Comparison of ENCODE assay signal across 11 mouse cellular contexts in genomic region chr2:153305240-153305639, GRCm38 (mm10). TPM values are rescaled to one million over a fixed set of nuclear protein-coding genes. Genes with fewer than 3 reads are reported as not detected.
DNase-seq lines count a peak whose midpoint lies in the region; ATAC-seq and TF ChIP-seq lines count a peak whose summit lies in the region.
"Had no signal": no experiment of that assay in that cellular context is flagged by ENCODE, and none has a peak within 500 bp of the region (broad histone marks: within the 10 kb centered on the region; RNA-seq: fewer than 3 reads in every experiment).

No protein-coding gene starts in this region.

- H3K27ac ChIP-seq in midbrain, embryonic 13.5 days = peak overlapping the region; percentile 19; the same call in 1 of the 2 replicates
- no peak overlapping the region for H3K27ac ChIP-seq in midbrain, embryonic 11.5 days (ENCODE audit: low read depth, low read length)
- H3K27ac ChIP-seq in heart, embryonic 15.5 days = peak overlapping the region; percentile 82
- H3K27ac ChIP-seq in stomach, postnatal 0 days (replicated peaks) = no peak overlapping the region
- no peak overlapping the region for H3K27ac ChIP-seq in midbrain, postnatal 0 days (ENCODE audit: low read depth, low read length)
- H3K27ac ChIP-seq: embryonic facial prominence, embryonic 10.5 days had no signal

- TF ChIP-seq CTCF in stomach, postnatal 0 days (IDR thresholded peaks at IDR 0.05; ENCODE audit: low read depth) = no peak
- TF ChIP-seq CTCF in midbrain, postnatal 0 days (IDR thresholded peaks at IDR 0.05) = no peak

- H3K4me2 ChIP-seq in midbrain, embryonic 13.5 days (replicated peaks) = no peak overlapping the region
- H3K4me2 ChIP-seq in midbrain, embryonic 11.5 days = no peak overlapping the region
- no peak overlapping the region for H3K4me2 ChIP-seq in heart, embryonic 15.5 days
- no peak overlapping the region for H3K4me2 ChIP-seq in stomach, postnatal 0 days (replicated peaks; ENCODE audit: low read depth)
- H3K4me2 ChIP-seq in midbrain, postnatal 0 days (ENCODE audit: low read depth, low read length, poor library complexity, severe bottlenecking) = no peak overlapping the region
- H3K4me2 ChIP-seq: lung, embryonic 14.5 days had no signal

- no peak overlapping the region for H3K9ac ChIP-seq in midbrain, embryonic 13.5 days (replicated peaks)
- no peak overlapping the region for H3K9ac ChIP-seq in midbrain, embryonic 11.5 days (ENCODE audit: low read length)
- H3K9ac ChIP-seq in heart, embryonic 15.5 days = no peak overlapping the region
- H3K9ac ChIP-seq in stomach, postnatal 0 days (ENCODE audit: low read length) = peak overlapping the region; percentile 23; the same call in 1 of the 2 replicates
- H3K9ac ChIP-seq in midbrain, postnatal 0 days (replicated peaks; ENCODE audit: low read length, poor library complexity, severe bottlenecking) = no peak overlapping the region
- H3K9ac ChIP-seq: forebrain, postnatal 0 days; lung, embryonic 14.5 days had no signal

- no peaks in the 10 kb centered on the region for H3K9me3 ChIP-seq in midbrain, embryonic 13.5 days
- no peaks in the 10 kb centered on the region for H3K9me3 ChIP-seq in midbrain, embryonic 11.5 days (ENCODE audit: control insufficient read depth, low read length)
- H3K9me3 ChIP-seq in heart, embryonic 15.5 days (replicated peaks) = no peaks in the 10 kb centered on the region
- no peaks in the 10 kb centered on the region for H3K9me3 ChIP-seq in stomach, postnatal 0 days (ENCODE audit: control insufficient read depth, low read length)
- no peaks in the 10 kb centered on the region for H3K9me3 ChIP-seq in midbrain, postnatal 0 days (ENCODE audit: low read length)
- H3K9me3 ChIP-seq: embryonic facial prominence, embryonic 10.5 days had no signal

- DNase-seq in heart, adult 11 months = peak; percentile 88
- DNase-seq in heart, postnatal 14 days = no peak
- DNase-seq in midbrain, embryonic 11.5 days (ENCODE audit: low spot score, missing footprints) = no peak
- no peak for DNase-seq in stomach, postnatal 0 days (ENCODE audit: low spot score)
- DNase-seq in midbrain, postnatal 0 days (ENCODE audit: low spot score) = no peak
- DNase-seq in spleen, adult 12 weeks (ENCODE audit: low spot score) = no peak
- DNase-seq: forebrain, postnatal 0 days; lung, embryonic 14.5 days had no signal

- intact Hi-C loops in heart, postnatal 14 days (cut with DNase I) = loop anchor here (5.0 to 10.0 kb wide), 2 partner anchors 92 to 280 kb away; no protein-coding TSS in a partner anchor

- no peak for TF ChIP-seq EP300 in stomach, postnatal 0 days (optimal IDR thresholded peaks at IDR 0.05)

- H3K4me1 ChIP-seq in midbrain, embryonic 13.5 days (replicated peaks) = no peaks in the 10 kb centered on the region; the same call in 1 of the 2 replicates
- no peaks in the 10 kb centered on the region for H3K4me1 ChIP-seq in midbrain, embryonic 11.5 days (ENCODE audit: control insufficient read depth, insufficient read depth, low read length)
- H3K4me1 ChIP-seq in heart, embryonic 15.5 days (replicated peaks) = peaks cover 7% of the 10 kb centered on the region
- H3K4me1 ChIP-seq in stomach, postnatal 0 days (replicated peaks; ENCODE audit: control insufficient read depth, insufficient read depth) = no peaks in the 10 kb centered on the region
- H3K4me1 ChIP-seq in midbrain, postnatal 0 days (ENCODE audit: insufficient read depth, low read length) = no peaks in the 10 kb centered on the region
- H3K4me1 ChIP-seq: embryonic facial prominence, embryonic 10.5 days had no signal

- no peak for ATAC-seq in midbrain, embryonic 13.5 days
- ATAC-seq in midbrain, embryonic 11.5 days (ENCODE audit: low FRiP score) = no peak
- ATAC-seq in heart, embryonic 15.5 days (replicated peaks; ENCODE audit: insufficient number of reproducible peaks, insufficient read depth, low FRiP score, low read depth) = no peak; the same call in 1 of the 2 replicates
- ATAC-seq in stomach, postnatal 0 days (ENCODE audit: low FRiP score, low TSS enrichment) = no peak
- ATAC-seq in midbrain, postnatal 0 days (ENCODE audit: low FRiP score) = no peak
- ATAC-seq: forebrain, postnatal 0 days had no signal

- no peaks in the 10 kb centered on the region; the same call in 1 of the 2 replicates for H3K36me3 ChIP-seq in midbrain, embryonic 13.5 days
- no peaks in the 10 kb centered on the region for H3K36me3 ChIP-seq in midbrain, embryonic 11.5 days (ENCODE audit: control insufficient read depth, insufficient read depth, low read length)
- no peaks in the 10 kb centered on the region for H3K36me3 ChIP-seq in heart, embryonic 15.5 days
- no peaks in the 10 kb centered on the region for H3K36me3 ChIP-seq in stomach, postnatal 0 days (ENCODE audit: control insufficient read depth, insufficient read depth, low read length)
- no peaks in the 10 kb centered on the region for H3K36me3 ChIP-seq in midbrain, postnatal 0 days (ENCODE audit: insufficient read depth, low read length)

- 84% methylated on average over 6 of the region's 6 CpGs for WGBS in midbrain, embryonic 13.5 days
- 87% methylated on average over 6 of the region's 6 CpGs for WGBS in midbrain, embryonic 11.5 days
- 46% methylated on average over 6 of the region's 6 CpGs for WGBS in heart, embryonic 15.5 days
- 62% methylated on average over 6 of the region's 6 CpGs for WGBS in stomach, postnatal 0 days
- 88% methylated on average over 6 of the region's 6 CpGs for WGBS in midbrain, postnatal 0 days

- no peaks in the 10 kb centered on the region for H3K27me3 ChIP-seq in midbrain, embryonic 13.5 days
- H3K27me3 ChIP-seq in midbrain, embryonic 11.5 days (ENCODE audit: control insufficient read depth, insufficient read depth, low read length) = no peaks in the 10 kb centered on the region
- H3K27me3 ChIP-seq in heart, embryonic 15.5 days = no peaks in the 10 kb centered on the region
- H3K27me3 ChIP-seq in stomach, postnatal 0 days (ENCODE audit: control insufficient read depth, insufficient read depth, low read length) = no peaks in the 10 kb centered on the region
- H3K27me3 ChIP-seq in midbrain, postnatal 0 days (ENCODE audit: insufficient read depth, low read length) = no peaks in the 10 kb centered on the region

- no peak overlapping the region for H3K4me3 ChIP-seq in midbrain, embryonic 13.5 days (replicated peaks)
- no peak overlapping the region for H3K4me3 ChIP-seq in midbrain, embryonic 11.5 days (ENCODE audit: low read depth, low read length)
- H3K4me3 ChIP-seq in heart, embryonic 15.5 days = no peak overlapping the region
- no peak overlapping the region for H3K4me3 ChIP-seq in stomach, postnatal 0 days (ENCODE audit: low read depth, low read length)
- no peak overlapping the region for H3K4me3 ChIP-seq in midbrain, postnatal 0 days (ENCODE audit: low read depth, low read length)
- H3K4me3 ChIP-seq: embryonic facial prominence, embryonic 10.5 days had no signal

RNA-seq across cellular contexts. Expression of gene Kif3b, which starts 14.0 kb away (rescaled TPM):
- 10 to 100 TPM in 1 of 2 experiments, 1 to 10 TPM in 1; 9.7 to 10.1 TPM for total RNA-seq in heart, postnatal 14 days (2021)
- polyA plus RNA-seq in midbrain, embryonic 13.5 days (2015; fragmentation: Nextera tagmentation; extraction: Ambion mirVana) = 15.4 and 15.6 TPM in 2 replicates
- 7.5 and 9.4 TPM in 2 replicates for polyA plus RNA-seq in midbrain, embryonic 11.5 days (2014; fragmentation: Nextera tagmentation; extraction: Ambion mirVana)
- polyA plus RNA-seq in heart, embryonic 15.5 days (2015; fragmentation: Nextera tagmentation; extraction: Ambion mirVana) = 3.9 and 5.8 TPM in 2 replicates
- 3.1 and 3.2 TPM in 2 replicates for polyA plus RNA-seq in stomach, postnatal 0 days (2015; fragmentation: Nextera tagmentation; extraction: Ambion mirVana)
- total RNA-seq in midbrain, postnatal 0 days (2014; rRNA removed) = 49.5 and 57.3 TPM in 2 replicates
- 19.9 and 20.6 TPM in 2 replicates for polyA plus RNA-seq in midbrain, postnatal 0 days (2015; fragmentation: Nextera tagmentation; extraction: Ambion mirVana)

RNA-seq across cellular contexts. Expression of gene Asxl1, which starts 40.4 kb away (rescaled TPM):
- 10 to 100 TPM; 22.1 to 22.6 TPM for total RNA-seq in heart, postnatal 14 days (2021)
- 9.9 and 10.4 TPM in 2 replicates for polyA plus RNA-seq in midbrain, embryonic 13.5 days (2015; fragmentation: Nextera tagmentation; extraction: Ambion mirVana)
- polyA plus RNA-seq in midbrain, embryonic 11.5 days (2014; fragmentation: Nextera tagmentation; extraction: Ambion mirVana) = 19.6 TPM in 2 replicates
- polyA plus RNA-seq in heart, embryonic 15.5 days (2015; fragmentation: Nextera tagmentation; extraction: Ambion mirVana) = 9.8 and 12.5 TPM in 2 replicates
- polyA plus RNA-seq in stomach, postnatal 0 days (2015; fragmentation: Nextera tagmentation; extraction: Ambion mirVana) = 5.9 TPM in 2 replicates
- 29.0 and 32.9 TPM in 2 replicates for total RNA-seq in midbrain, postnatal 0 days (2014; rRNA removed)
- polyA plus RNA-seq in midbrain, postnatal 0 days (2015; fragmentation: Nextera tagmentation; extraction: Ambion mirVana) = 10.7 and 13.4 TPM in 2 replicates

Comparison
In these comparisons a context has a peak if more than half of its experiments do, and no peak if none do; other contexts are left out.
1. H3K27ac ChIP-seq: peak in midbrain, embryonic 13.5 days (single experiment) and heart, embryonic 15.5 days (single experiment); none in midbrain, embryonic 11.5 days (single experiment), stomach, postnatal 0 days (single experiment) and midbrain, postnatal 0 days (single experiment).